Mouse (Mus musculus): ENCODE measurements around the gene Trim16.

The Trim16 gene

DNA sequence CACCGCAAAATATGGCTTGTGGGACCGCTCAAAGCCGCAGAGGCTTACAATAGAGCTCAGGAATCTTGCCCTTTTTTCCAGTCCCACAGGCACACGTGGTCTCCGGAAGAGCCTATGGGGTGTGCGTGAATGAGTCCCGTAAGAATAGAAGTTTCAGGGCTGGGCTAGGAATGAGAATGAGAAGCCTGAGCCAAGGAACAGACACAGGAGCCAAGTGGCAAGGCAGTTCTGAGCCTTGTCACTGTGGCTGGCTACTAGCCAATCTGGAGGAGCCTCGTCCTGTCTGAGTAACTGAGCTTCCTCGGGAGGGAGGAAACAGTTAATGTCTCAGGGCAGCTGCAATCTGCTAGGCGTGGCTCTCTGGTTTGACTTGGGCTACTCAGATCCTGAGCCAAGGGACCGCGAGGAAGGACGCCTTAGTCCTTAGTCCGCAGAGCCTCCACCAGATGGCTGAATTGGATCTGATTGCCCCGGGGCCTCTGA is at the start of gene Trim16:
Gene Trim16, plus strand, starts transcription at position 173 of the 483 bp plus-strand sequence.
- in situ Hi-C loops (cut with MboI; ENCODE audit: low pct_unique_long_range_greater_than_20kb in 1 of 2, low sequenced_read_pairs in 2 of 2, unreplicated experiment in 1 of 2), result no loop called here

DNA sequence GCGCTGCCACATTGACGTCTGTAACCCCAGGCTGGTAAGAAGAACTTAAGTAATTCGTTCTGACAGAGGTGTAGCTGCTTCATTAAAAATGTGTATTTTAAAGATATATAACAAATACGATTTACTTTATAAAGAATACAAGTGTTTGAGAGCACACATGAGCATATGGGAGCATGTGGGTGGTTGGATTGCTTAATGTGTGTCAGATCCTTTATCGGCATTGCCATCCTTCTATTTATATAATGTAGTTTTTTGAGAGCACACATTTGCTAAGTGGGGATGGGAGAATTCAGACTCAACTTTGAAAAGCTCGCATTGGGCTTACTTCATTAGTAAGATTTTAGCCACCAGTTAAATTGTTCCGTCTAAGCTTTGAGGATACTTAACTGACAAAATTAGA is 43.5 kb upstream of the Trim16 start:
- in situ Hi-C loops (cut with MboI; ENCODE audit: low pct_unique_long_range_greater_than_20kb in 1 of 2, low sequenced_read_pairs in 2 of 2, unreplicated experiment in 1 of 2), result no loop called here

- in situ Hi-C loops (cut with MboI; ENCODE audit: low pct_unique_long_range_greater_than_20kb in 1 of 2, low sequenced_read_pairs in 2 of 2, unreplicated experiment in 1 of 2), result no loop called here
These were observed 31.0 kb upstream of the Trim16 start, which contains the start of gene Zfp286 for GRCm38 (mm10) chr11:62788935-62789616. Zfp286 (minus strand) TSS chr11:62789462.

GRCm38 (mm10) chr11:62789617-62789936 is 30.5 kb upstream of the Trim16 start:
- in situ Hi-C loops (cut with MboI; ENCODE audit: low pct_unique_long_range_greater_than_20kb in 1 of 2, low sequenced_read_pairs in 2 of 2, unreplicated experiment in 1 of 2), result no loop called here

GRCm38 (mm10) chr11:62804119-62804518 is 15.9 kb upstream of the Trim16 start:
- in situ Hi-C loops (cut with MboI; ENCODE audit: low pct_unique_long_range_greater_than_20kb in 1 of 2, low sequenced_read_pairs in 2 of 2, unreplicated experiment in 1 of 2), result no loop called here

GRCm38 (mm10) chr11:62807965-62808364 is 12.1 kb upstream of the Trim16 start:
- in situ Hi-C loops (cut with MboI; ENCODE audit: low pct_unique_long_range_greater_than_20kb in 1 of 2, low sequenced_read_pairs in 2 of 2, unreplicated experiment in 1 of 2), result no loop called here

GRCm38 (mm10) chr11:62809201-62809600 is 10.8 kb upstream of the Trim16 start:
- in situ Hi-C loops (cut with MboI; ENCODE audit: low pct_unique_long_range_greater_than_20kb in 1 of 2, low sequenced_read_pairs in 2 of 2, unreplicated experiment in 1 of 2), result no loop called here

GRCm38 (mm10) chr11:62812268-62812667 is 7.8 kb upstream of the Trim16 start:
- in situ Hi-C loops (cut with MboI; ENCODE audit: low pct_unique_long_range_greater_than_20kb in 1 of 2, low sequenced_read_pairs in 2 of 2, unreplicated experiment in 1 of 2), result no loop called here

DNA sequence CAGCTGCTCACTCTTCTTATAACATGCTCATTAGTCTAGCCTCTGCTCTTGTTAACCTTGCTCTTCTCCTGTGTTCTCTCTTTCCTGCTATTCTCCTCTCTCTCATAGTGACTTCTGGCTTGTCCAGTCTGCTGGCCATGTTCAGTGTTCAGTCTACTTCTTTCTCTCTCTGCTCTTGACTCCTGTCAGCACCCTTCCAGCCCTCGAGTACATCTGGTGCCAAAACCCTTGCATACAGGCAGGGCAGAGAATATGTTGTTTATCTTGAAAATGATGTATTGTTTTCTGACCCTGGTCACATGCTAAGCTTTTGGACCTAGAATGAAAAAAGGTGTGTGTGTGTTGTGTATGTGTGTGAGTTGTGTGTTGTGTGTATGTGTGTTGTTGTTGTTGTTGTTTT is 6.5 kb upstream of the Trim16 start:
- in situ Hi-C loops (cut with MboI; ENCODE audit: low pct_unique_long_range_greater_than_20kb in 1 of 2, low sequenced_read_pairs in 2 of 2, unreplicated experiment in 1 of 2), result no loop called here

DNA sequence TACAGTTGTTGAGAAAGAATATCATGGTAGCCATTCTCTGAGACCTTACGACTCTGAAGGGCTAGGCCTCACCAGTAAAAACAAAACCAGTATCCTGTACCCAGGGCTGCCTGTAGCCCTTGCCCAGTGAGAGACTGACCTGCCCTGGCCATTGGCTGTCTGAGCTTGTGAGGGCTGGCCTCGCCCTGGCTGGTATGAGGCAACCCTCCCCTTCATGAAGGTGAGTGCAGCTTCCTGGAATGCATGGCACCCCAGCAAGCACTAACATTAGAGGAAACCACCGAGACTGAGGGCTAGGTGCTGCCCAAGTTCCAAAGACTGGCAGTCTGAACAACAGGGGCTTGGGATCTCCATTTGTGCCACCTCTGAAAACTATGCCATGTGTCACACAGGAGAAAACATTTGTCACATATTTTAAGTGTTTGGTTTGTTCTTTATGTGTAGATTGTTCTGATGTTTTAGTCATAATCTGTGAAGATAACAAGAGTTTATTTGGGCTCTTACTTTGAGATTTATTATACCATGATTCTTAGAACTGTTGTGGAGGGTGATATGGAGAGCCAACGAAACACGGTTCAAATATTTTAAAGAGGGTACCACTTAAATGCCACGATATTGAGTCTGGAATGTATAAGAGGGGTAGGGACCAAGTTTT is 5.9 kb upstream of the Trim16 start:
- in situ Hi-C loops (cut with MboI; ENCODE audit: low pct_unique_long_range_greater_than_20kb in 1 of 2, low sequenced_read_pairs in 2 of 2, unreplicated experiment in 1 of 2), result no loop called here

DNA sequence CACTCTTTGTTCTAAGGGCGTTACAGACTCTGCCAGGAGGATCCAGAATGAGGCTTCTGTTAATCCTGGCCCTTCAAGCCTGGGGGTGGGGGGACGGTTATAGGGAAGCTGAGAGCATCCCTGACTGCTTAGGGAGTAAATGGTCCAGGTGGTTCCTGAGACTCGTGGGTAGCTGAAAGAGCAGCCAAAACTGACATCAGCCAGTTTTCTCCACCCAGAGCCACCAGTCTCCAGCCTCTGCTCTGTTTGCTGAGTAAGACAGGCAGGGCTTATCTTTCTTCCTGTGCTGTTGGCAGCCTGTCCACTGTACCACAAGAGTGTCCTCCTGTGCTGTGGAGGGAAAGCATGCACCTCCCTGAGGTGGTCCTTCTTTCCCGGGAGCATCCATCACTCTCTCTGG is 5.4 kb upstream of the Trim16 start:
- in situ Hi-C loops (cut with MboI; ENCODE audit: low pct_unique_long_range_greater_than_20kb in 1 of 2, low sequenced_read_pairs in 2 of 2, unreplicated experiment in 1 of 2), result no loop called here

- in situ Hi-C loops (cut with MboI; ENCODE audit: low pct_unique_long_range_greater_than_20kb in 1 of 2, low sequenced_read_pairs in 2 of 2, unreplicated experiment in 1 of 2), result no loop called here
These were observed 4.6 kb upstream of the Trim16 start for GRCm38 (mm10) chr11:62815438-62815837.

- in situ Hi-C loops (cut with MboI; ENCODE audit: low pct_unique_long_range_greater_than_20kb in 1 of 2, low sequenced_read_pairs in 2 of 2, unreplicated experiment in 1 of 2), result no loop called here
These were observed 3.4 kb upstream of the Trim16 start for GRCm38 (mm10) chr11:62816591-62816990.

GRCm38 (mm10) chr11:62819059-62819686 is 858 bp upstream of the Trim16 start:
- in situ Hi-C loops (cut with MboI; ENCODE audit: low pct_unique_long_range_greater_than_20kb in 1 of 2, low sequenced_read_pairs in 2 of 2, unreplicated experiment in 1 of 2), result no loop called here

DNA sequence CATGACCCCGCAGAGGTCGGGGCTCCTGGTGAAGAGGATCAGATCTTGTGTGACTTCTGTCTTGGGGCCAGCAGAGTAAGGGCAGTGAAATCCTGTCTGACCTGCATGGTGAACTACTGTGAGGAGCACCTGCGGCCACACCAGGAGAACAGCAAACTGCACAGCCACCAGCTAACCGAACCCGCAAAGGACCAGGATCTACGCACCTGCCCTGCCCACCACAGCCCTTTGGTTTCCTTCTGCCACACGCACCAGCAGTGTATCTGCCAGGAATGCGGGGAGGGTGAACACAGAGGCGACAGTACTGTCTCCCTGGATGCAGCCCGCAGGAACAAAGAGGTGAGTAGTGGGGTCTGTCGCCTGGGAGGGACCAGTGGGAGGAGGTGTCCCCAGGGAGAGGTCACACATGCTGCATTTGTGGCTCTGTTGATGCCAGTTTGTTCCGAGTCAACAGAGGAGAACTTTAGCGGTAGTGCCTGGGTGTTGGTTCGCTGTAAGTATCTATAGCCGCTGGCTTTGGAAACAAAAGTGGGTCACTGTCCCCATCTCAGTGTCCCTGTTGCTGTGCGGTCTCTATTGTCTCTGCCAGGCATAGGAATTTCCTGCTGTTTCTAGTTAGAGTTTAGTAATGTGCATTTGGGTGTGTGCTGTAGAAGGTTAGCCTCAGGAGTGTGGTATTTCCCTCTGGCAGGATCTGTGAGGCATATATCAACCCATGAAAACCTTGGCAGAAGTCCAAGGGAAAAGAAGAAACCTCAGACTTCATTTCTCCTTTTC is 818 bp downstream of the Trim16 start:
- in situ Hi-C loops (cut with MboI; ENCODE audit: low pct_unique_long_range_greater_than_20kb in 1 of 2, low sequenced_read_pairs in 2 of 2, unreplicated experiment in 1 of 2), result no loop called here

GRCm38 (mm10) chr11:62821893-62822292 is 1.9 kb downstream of the Trim16 start:
- in situ Hi-C loops (cut with MboI; ENCODE audit: low pct_unique_long_range_greater_than_20kb in 1 of 2, low sequenced_read_pairs in 2 of 2, unreplicated experiment in 1 of 2), result no loop called here

DNA sequence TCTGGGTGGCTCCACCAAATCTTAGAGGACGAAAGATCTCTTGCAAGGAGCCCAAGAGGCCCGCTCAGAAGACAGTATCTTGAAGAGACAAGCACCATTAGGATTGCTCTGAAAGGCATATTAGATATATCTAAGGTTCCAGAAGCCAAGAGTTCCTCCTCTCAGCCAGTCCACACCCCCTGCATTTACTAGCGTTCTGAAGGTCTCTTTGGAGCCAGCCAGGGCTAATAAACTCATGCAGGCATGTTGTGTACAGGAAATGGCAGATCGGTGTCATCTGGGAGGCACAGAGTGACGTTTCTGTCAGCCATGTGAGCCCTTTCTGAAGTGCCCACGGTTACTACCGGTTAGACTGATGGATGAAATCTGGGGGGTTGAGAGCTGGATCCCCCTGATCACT is 4.2 kb downstream of the Trim16 start:
- in situ Hi-C loops (cut with MboI; ENCODE audit: low pct_unique_long_range_greater_than_20kb in 1 of 2, low sequenced_read_pairs in 2 of 2, unreplicated experiment in 1 of 2), result no loop called here

- in situ Hi-C loops (cut with MboI; ENCODE audit: low pct_unique_long_range_greater_than_20kb in 1 of 2, low sequenced_read_pairs in 2 of 2, unreplicated experiment in 1 of 2), result no loop called here
These were observed 5.4 kb downstream of the Trim16 start for GRCm38 (mm10) chr11:62825222-62826105.
